Mouse (Mus musculus): Measurements from ENCODE around the gene Frmd8. TPM values are rescaled to one million over a fixed set of nuclear protein-coding genes. Genes with fewer than 3 reads are reported as not detected.

The Frmd8 gene
- total RNA-seq, 2 experiments from 2014 or later = 9.5 to 10.6 TPM

- H3K4me3 ChIP-seq = no peak overlapping the region
- peak; percentile 32 for TF ChIP-seq CTCF (conservative IDR thresholded peaks at IDR 0.05)
- DNase-seq (ENCODE audit: low spot score in 2 of 2) = no peak
- peak overlapping the region; percentile 68 for H3K27ac ChIP-seq
Observed at GRCm38 (mm10) chr19:5856604-5857003, 18.5 kb downstream of the Frmd8 start.

DNA sequence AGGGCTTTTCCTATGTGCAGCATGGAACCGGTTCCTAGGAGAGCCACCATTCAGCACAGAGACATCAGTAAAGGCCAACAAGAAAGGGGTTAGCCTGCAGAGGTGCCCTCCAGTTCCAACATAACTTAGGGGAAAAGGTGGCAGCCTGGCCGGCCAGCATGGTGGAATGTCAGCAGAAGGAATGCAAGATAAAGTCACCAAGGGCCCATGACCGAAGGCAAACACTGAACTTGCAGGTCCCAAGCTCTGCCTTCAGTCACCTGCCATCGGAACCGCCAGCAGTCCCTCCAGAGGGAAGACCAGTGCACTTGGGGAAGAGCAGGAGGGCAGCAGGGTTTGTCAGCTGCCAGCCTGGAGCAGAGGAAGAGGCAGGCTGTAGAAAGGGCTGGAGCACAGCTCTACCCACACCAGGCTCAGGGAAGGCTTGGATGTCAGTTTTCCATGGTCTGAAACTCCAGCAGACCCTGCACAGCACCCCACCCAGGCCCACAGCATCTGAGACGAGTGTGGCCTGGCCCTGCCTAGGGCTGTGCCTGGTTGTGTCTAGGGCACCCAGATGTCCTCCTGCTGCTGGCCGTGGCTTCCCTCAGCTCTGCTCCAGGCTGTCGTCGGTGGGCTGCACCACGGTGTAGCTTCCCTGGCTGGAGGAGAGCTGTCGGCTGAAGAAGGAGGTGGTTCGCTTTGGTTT, 22.9 kb downstream of the Frmd8 start:
- Histone ChIP-seq H3K27ac (peak overlapping the region; percentile 59; the same call in 1 of the 2 replicates), H3K4me3 (no peak overlapping the region)
- TF ChIP-seq CTCF (conservative IDR thresholded peaks at IDR 0.05) = no peak
- DNase-seq (ENCODE audit: low spot score in 2 of 2) = no peak

- H3K4me3 ChIP-seq = no peak overlapping the region
- TF ChIP-seq CTCF (conservative IDR thresholded peaks at IDR 0.05) = no peak
- DNase-seq (ENCODE audit: low spot score in 2 of 2) = no peak
- peak overlapping the region; percentile 100 for H3K27ac ChIP-seq
Observed at GRCm38 (mm10) chr19:5851481-5851971, 23.5 kb downstream of the Frmd8 start.

DNA sequence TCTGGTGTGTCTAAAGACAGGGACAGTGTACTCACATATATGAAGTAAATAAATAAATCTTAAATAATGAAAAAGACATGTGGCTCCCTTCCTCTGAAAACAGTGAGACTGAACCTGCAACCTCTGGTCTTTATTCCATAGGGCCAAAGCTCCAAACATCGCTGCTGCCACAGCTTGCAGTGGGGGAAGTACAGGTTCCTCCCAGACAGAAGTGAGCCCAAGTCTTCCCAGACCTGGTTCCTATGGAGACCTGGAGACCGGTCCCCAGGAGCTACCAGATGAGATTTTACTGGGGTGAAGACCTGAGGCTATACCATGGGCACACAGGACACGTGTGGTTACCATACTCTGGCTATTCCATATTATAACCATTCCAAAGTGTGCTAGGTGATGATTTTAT, 24.2 kb downstream of the Frmd8 start:
- TF ChIP-seq CTCF (conservative IDR thresholded peaks at IDR 0.05) = no peak
- H3K4me3 ChIP-seq = no peak overlapping the region
- peak overlapping the region; percentile 100 for H3K27ac ChIP-seq
- no peak for DNase-seq (ENCODE audit: low spot score in 2 of 2)

GRCm38 (mm10) chr19:5849843-5850527, 25.1 kb downstream of the Frmd8 start:
- peak; percentile 91 to 93 for DNase-seq (ENCODE audit: low spot score in 2 of 2)
- Histone ChIP-seq H3K27ac (peak overlapping the region; percentile 100), H3K4me3 (peak overlapping the region; percentile 28; the same call in 1 of the 2 replicates)
- peak; percentile 98 for TF ChIP-seq CTCF (conservative IDR thresholded peaks at IDR 0.05)

- peak overlapping the region; percentile 100 for H3K27ac ChIP-seq
- H3K4me3 ChIP-seq = peak overlapping the region; percentile 51
- no peak for TF ChIP-seq CTCF (conservative IDR thresholded peaks at IDR 0.05)
- DNase-seq (ENCODE audit: low spot score in 2 of 2) = no peak
Observed at GRCm38 (mm10) chr19:5848826-5849672, 26.0 kb downstream of the Frmd8 start.

DNA sequence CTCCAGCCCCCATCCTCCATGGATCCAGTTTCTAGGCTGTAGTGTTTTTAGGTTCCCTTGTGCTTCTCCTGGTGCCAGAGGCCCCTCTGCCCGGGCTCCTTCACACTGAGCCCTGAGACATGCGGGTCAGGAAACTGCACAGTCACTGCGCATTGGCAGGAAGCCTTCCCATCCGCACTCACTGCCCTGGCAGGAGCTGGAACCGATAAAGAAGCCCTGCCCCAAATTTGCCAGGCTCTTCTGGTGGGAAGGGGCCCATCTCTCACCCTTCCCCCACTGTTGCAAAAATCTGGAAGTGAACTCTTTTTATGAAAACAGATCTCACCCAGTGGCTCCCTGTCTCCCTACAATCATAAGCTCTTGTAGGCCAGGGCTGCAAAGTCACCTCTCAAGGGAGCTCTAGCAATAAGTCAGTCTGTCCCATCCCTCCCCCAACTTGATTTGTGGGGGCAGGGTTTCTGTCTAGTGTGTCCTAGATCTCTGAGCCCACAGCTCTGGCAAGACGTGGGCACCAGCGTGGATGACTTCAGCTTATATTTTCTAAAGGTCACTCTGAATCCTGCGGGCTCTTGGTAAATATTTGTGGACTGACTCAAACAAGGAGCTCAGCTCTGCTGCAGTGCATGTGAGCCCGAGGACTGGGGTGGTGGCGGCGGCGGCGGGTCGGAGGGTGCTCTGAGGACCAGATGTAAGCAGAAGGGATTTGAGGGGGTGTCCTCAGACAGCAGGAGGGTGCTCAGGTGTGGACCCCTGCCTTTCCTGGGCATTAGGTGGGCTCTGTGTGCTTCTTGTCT, 26.8 kb downstream of the Frmd8 start:
- Histone ChIP-seq H3K4me3 (peak overlapping the region; percentile 51), H3K27ac (peak overlapping the region; percentile 100)
- DNase-seq (ENCODE audit: low spot score in 2 of 2) = peak in 1 of 2 experiments; percentile 44
- TF ChIP-seq CTCF (conservative IDR thresholded peaks at IDR 0.05) = no peak

- no peak for TF ChIP-seq CTCF (conservative IDR thresholded peaks at IDR 0.05)
- Histone ChIP-seq H3K4me3 (peak overlapping the region; percentile 51), H3K27ac (peak overlapping the region; percentile 100)
- no peak for DNase-seq (ENCODE audit: low spot score in 2 of 2)
Observed at GRCm38 (mm10) chr19:5847306-5847796, 27.7 kb downstream of the Frmd8 start.

DNA sequence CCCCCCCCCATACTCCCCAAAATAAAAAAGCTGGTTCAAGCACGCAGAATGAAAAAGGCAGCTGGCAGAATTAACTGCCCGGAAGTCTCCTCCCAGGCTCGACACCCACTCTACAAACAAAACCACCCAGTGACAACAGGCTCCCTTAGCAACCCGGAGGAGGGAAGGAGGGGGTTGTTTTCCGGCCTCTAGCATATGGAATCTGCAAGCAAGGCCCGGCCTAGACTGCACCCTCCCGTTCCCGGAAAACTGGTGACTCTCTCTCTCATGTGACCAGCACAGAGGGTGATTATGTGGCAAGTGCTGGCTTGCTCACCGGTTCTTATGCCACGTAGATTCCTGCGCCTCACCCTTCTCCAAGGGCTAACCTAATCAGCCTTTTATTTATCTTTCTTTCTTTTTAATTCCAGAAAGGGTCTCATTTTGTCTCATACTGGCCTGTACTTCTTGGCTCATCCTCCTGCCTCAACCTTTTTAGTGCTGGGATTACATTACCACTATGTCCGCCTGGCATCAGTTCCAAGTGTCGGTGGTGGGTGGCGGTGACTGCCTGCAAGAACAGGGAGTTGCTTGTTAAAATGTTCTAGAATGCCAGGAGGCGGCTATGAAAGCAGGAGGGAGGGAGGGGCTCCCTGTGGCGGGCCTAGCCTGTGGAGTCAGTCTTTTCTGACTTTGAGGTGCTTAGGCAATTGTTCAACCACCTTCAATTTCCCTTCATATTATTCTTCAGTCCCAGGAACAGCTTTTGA, 28.3 kb downstream of the Frmd8 start:
- Histone ChIP-seq H3K27ac (peak overlapping the region; percentile 100), H3K4me3 (peak overlapping the region; percentile 51)
- TF ChIP-seq CTCF (conservative IDR thresholded peaks at IDR 0.05) = peak; percentile 15; the same call in 1 of the 2 replicates
- DNase-seq (ENCODE audit: low spot score in 2 of 2) = peak; percentile 87 to 97

GRCm38 (mm10) chr19:5846154-5846553, 28.9 kb downstream of the Frmd8 start:
- Histone ChIP-seq H3K4me3 (peak overlapping the region; percentile 51), H3K27ac (peak overlapping the region; percentile 100)
- TF ChIP-seq CTCF (conservative IDR thresholded peaks at IDR 0.05) = peak; percentile 37
- no peak for DNase-seq (ENCODE audit: low spot score in 2 of 2)

Measured in layer of hippocampus, adult 2 months (tissue).